ENCODE assay signal across 9 mouse cellular contexts in the genomic region with DNA sequence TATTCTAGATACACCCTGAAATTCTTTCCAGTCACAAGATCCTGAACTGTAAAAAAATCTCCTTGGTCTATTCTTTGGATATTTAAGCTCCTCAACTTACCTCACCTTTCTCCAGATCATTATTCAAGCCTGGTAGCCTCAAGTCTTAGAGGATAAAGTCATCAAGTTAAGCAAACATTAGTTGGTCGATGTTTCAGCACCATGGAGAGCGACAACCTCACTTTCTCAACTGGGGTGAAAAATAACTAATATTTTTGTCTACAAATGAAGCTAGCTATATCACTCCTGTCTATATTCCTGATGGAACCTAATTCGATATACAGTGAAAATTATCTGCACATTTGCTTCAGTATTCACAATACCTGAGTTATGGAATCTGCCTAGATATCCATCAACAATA. TPM values are rescaled to one million over a fixed set of nuclear protein-coding genes. Genes with fewer than 3 reads are reported as not detected.
DNase-seq lines count a peak whose midpoint lies in the region; ATAC-seq and TF ChIP-seq lines count a peak whose summit lies in the region.
"Had no signal": no experiment of that assay in that cellular context is flagged by ENCODE, and none has a peak within 500 bp of the region (broad histone marks: within the 10 kb centered on the region; RNA-seq: fewer than 3 reads in every experiment).

No protein-coding gene starts in this region.

- no peak for TF ChIP-seq CTCF in brain, embryonic 14.5 days (IDR thresholded peaks at IDR 0.05; ENCODE audit: borderline replicate concordance, extremely low read depth, insufficient read depth, insufficient read length)
- no peak for TF ChIP-seq CTCF in liver, embryonic 14.5 days (IDR thresholded peaks at IDR 0.05; ENCODE audit: low read depth)

- H3K9ac ChIP-seq in liver, embryonic 14.5 days (replicated peaks) = no peak overlapping the region
- H3K9ac ChIP-seq: lung, embryonic 15.5 days had no signal

- no peak overlapping the region for H3K4me2 ChIP-seq in liver, embryonic 14.5 days (ENCODE audit: low read depth)
- H3K4me2 ChIP-seq: lung, embryonic 15.5 days had no signal

- WGBS in liver, embryonic 14.5 days (ENCODE audit: insufficient replicate concordance) = 12% methylated on average over 3 of the region's 3 CpGs

- TF ChIP-seq POLR2A in brain, embryonic 14.5 days (IDR thresholded peaks at IDR 0.05; ENCODE audit: borderline replicate concordance, extremely low read depth, insufficient read depth, insufficient read length, poor library complexity, severe bottlenecking) = no peak

- peak; percentile 52 for DNase-seq in kidney, postnatal 14 days
- DNase-seq in kidney, adult 18-20 months = no peak
- peak; percentile 20 for DNase-seq in ES-CJ7 (ENCODE audit: low read depth, low spot score)
- peak; percentile 42 for DNase-seq in brain, embryonic 14.5 days (ENCODE audit: low read depth)
- peak in 2 of 3 experiments; percentile 7 for DNase-seq in liver, embryonic 14.5 days (ENCODE audit: low read depth in 3 of 3, low spot score in 3 of 3)
- DNase-seq in cerebellum, postnatal 25 days = no peak
- no peak for DNase-seq in right cerebral cortex, postnatal 25 days

- H3K27ac ChIP-seq in liver, embryonic 14.5 days = no peak overlapping the region
- H3K27ac ChIP-seq: lung, embryonic 15.5 days had no signal

- H3K4me1 ChIP-seq in liver, embryonic 14.5 days (replicated peaks; ENCODE audit: control insufficient read depth in 2 of 2, insufficient read depth in 2 of 2, low read length in 1 of 2) = no peaks in the 10 kb centered on the region
- H3K4me1 ChIP-seq: lung, embryonic 15.5 days had no signal

- no peak for ATAC-seq in liver, embryonic 14.5 days (ENCODE audit: insufficient read depth)
- ATAC-seq: intestine, embryonic 16.5 days had no signal

- no peak overlapping the region for H3K4me3 ChIP-seq in liver, embryonic 14.5 days (ENCODE audit: insufficient read depth in 1 of 2, low read depth in 2 of 2, low read length in 2 of 2)
- H3K4me3 ChIP-seq: lung, embryonic 15.5 days had no signal

- no peaks in the 10 kb centered on the region for H3K9me3 ChIP-seq in liver, embryonic 14.5 days (ENCODE audit: control insufficient read depth, low read length)
- H3K9me3 ChIP-seq: lung, embryonic 15.5 days had no signal

- H3K27me3 ChIP-seq in liver, embryonic 14.5 days (ENCODE audit: control insufficient read depth, insufficient read depth, low read length) = no peaks in the 10 kb centered on the region
- H3K27me3 ChIP-seq: lung, embryonic 15.5 days had no signal

- no peaks in the 10 kb centered on the region for H3K36me3 ChIP-seq in liver, embryonic 14.5 days (replicated peaks; ENCODE audit: control insufficient read depth, insufficient read depth, low read depth)
- H3K36me3 ChIP-seq: lung, embryonic 15.5 days had no signal

- TF ChIP-seq EP300 in liver, embryonic 14.5 days (IDR thresholded peaks at IDR 0.05; ENCODE audit: low read depth) = no peak

RNA-seq across cellular contexts. Expression of gene Map1b, which starts 48.0 kb away (rescaled TPM):
- polyA plus RNA-seq in brain, embryonic 14.5 days (2012; rRNA removed) = 124 and 338 TPM in 2 replicates
- polyA plus RNA-seq in liver, embryonic 14.5 days (2012; rRNA removed) = 0.19 and 0.27 TPM in 2 replicates
- 1.2 and 1.7 TPM in 2 replicates for polyA plus RNA-seq in liver, embryonic 14.5 days (2014; fragmentation: Nextera tagmentation; extraction: Ambion mirVana)

Comparison
In these comparisons a context has a peak if more than half of its experiments do, and no peak if none do; other contexts are left out.
1. DNase-seq: peak in kidney, postnatal 14 days (single experiment), ES-CJ7 (single experiment), brain, embryonic 14.5 days (single experiment) and liver, embryonic 14.5 days (2 of 3); none in kidney, adult 18-20 months (single experiment), cerebellum, postnatal 25 days (0 of 2) and right cerebral cortex, postnatal 25 days (single experiment).
2. RNA of gene Map1b, which starts 48.0 kb away (polyA plus RNA-seq): 124 to 338 TPM in brain, embryonic 14.5 days; 0.19 to 1.7 TPM in liver, embryonic 14.5 days; every median in the first group is over 10 times any median in the second.